Mouse (Mus musculus) Patski (cell line): ENCODE data around the gene Psg19. TPM values are rescaled to one million over a fixed set of nuclear protein-coding genes. Genes with fewer than 3 reads are reported as not detected.

Source experiments
- ATAC-seq: fragments of 100-300 bp; one replicate; pipeline ENCODE4 v1.8.0; 2021
- CTCF ChIA-PET: fragments of 350-600 bp; sonication (Branson Sonifier 250); formaldehyde crosslinking; loops from one replicate; lab custom pipeline; 2022; ENCODE audit warnings: inconsistent platforms; lab: Charles Lee
- POLR2A ChIA-PET: fragments of 350-600 bp; sonication (Branson Sonifier 250); formaldehyde crosslinking; loops from one replicate; lab custom pipeline; 2022; ENCODE audit warnings: antibody characterized with exemption, inconsistent platforms; lab: Charles Lee
- DNase-seq: peaks from one replicate; pipeline ENCODE4 v3.0.0-alpha.2; 2011; ENCODE audit warnings: low read depth, low spot score
- H3K27me3 ChIP-seq: fragments of 371-371 bp; one replicate; pipeline ENCODE4 v1.5.1; 2021
- CTCF ChIP-seq: fragments of 100-300 bp; IDR thresholded peaks from one replicate; pipeline ENCODE4 v1.5.1; 2021
- in situ Hi-C: fragments of 300-500 bp; cut with MboI; formaldehyde crosslinking; loops from 3 replicates; pipeline ENCODE4 v1.11.1; 2018; ENCODE audit warnings: low pct_unique_long_range_greater_than_20kb, mixed read lengths
- polyA plus RNA-seq: library from polyadenylated mRNA; unstranded; gene quantifications from one replicate; pipeline ENCODE4 v1.2.3, GENCODE M21; 2021

Gene Psg19
- polyA plus RNA-seq, 1 experiment from 2014 or later: not detected

DNA sequence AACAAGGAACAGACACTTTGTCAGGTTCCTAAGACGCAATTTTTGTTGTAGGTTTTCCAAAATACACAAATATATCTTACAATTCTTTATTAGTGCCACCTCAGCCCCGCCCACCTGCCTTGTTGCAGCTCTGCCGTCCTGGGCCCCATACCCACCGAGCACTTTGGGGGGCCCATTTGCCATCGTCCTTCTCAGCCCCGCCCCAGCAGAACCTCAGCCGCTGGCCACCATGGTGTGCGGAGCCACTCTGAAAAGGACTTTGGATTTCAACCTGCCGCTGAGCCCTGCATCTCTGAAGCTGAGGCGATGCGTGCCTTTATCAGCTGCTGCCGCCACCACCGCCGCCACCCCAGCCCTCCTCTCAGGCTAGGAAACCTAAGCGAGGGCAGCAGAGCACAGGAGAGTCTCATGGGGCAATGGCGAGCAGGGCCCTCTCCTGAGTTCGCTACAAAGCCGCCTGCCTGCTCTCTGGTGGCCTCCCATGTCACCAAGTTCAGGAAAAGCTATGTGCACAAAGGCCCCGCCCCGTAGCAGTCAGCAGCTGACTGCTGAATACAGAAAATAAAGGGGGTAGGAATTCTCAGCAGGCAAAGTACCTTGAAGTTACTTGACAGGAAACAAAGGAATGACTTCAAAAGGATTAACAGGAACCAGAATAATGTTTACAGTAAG is 52.0 kb downstream of the Psg19 start:
- ChIA-PET POLR2A (no interaction called here), CTCF (no interaction called here)
- in situ Hi-C loops: loop anchor here (10.0 kb wide), 1 partner anchor 128 kb away; the partner anchor contains the start of gene Pglyrp1
- H3K27me3 ChIP-seq: peaks cover 9% of the 10 kb centered on the region
- ATAC-seq (no peak), DNase-seq (no peak)
- no peak for TF ChIP-seq CTCF

Other genes starting within 250 kb of the Psg19 start
- gene Psg27, start 231.2 kb downstream of the Psg19 start, polyA plus RNA-seq: not detected
- not detected for gene Psg23, start 182.0 kb downstream of the Psg19 start, polyA plus RNA-seq
- gene Psg21, start 141.8 kb downstream of the Psg19 start, polyA plus RNA-seq: not detected
- not detected for gene Psg20, start 112.3 kb downstream of the Psg19 start, polyA plus RNA-seq
- gene Psg22, start 80.4 kb downstream of the Psg19 start, polyA plus RNA-seq: not detected
- not detected for gene Psg17, start 23.1 kb upstream of the Psg19 start, polyA plus RNA-seq
- gene Mill2, start 41.4 kb upstream of the Psg19 start, polyA plus RNA-seq: 0.03 TPM
- gene Pglyrp1, start 72.8 kb upstream of the Psg19 start, polyA plus RNA-seq: 0.33 TPM
- gene Ccdc61, start 111.9 kb upstream of the Psg19 start, polyA plus RNA-seq: 23.7 TPM
- gene Nova2, start 127.4 kb upstream of the Psg19 start, polyA plus RNA-seq: 0.19 TPM
- gene Nanos2, start 188.9 kb upstream of the Psg19 start, polyA plus RNA-seq: not detected
- 15.3 TPM for gene Mypop, start 192.7 kb upstream of the Psg19 start, polyA plus RNA-seq
- 31.5 TPM for gene Irf2bp1, start 205.5 kb upstream of the Psg19 start, polyA plus RNA-seq
- gene Foxa3, start 225.0 kb upstream of the Psg19 start, polyA plus RNA-seq: 0.09 TPM
- gene Sympk, start 225.9 kb upstream of the Psg19 start, polyA plus RNA-seq: 104 TPM